Mouse (Mus musculus): Measurements from ENCODE around the gene Tbxa2r. TPM values are rescaled to one million over a fixed set of nuclear protein-coding genes. Genes with fewer than 3 reads are reported as not detected.

The Tbxa2r gene
- total and polyA plus RNA-seq, 3 experiments: 0.12 to 0.30 (median 0.13) TPM

DNA sequence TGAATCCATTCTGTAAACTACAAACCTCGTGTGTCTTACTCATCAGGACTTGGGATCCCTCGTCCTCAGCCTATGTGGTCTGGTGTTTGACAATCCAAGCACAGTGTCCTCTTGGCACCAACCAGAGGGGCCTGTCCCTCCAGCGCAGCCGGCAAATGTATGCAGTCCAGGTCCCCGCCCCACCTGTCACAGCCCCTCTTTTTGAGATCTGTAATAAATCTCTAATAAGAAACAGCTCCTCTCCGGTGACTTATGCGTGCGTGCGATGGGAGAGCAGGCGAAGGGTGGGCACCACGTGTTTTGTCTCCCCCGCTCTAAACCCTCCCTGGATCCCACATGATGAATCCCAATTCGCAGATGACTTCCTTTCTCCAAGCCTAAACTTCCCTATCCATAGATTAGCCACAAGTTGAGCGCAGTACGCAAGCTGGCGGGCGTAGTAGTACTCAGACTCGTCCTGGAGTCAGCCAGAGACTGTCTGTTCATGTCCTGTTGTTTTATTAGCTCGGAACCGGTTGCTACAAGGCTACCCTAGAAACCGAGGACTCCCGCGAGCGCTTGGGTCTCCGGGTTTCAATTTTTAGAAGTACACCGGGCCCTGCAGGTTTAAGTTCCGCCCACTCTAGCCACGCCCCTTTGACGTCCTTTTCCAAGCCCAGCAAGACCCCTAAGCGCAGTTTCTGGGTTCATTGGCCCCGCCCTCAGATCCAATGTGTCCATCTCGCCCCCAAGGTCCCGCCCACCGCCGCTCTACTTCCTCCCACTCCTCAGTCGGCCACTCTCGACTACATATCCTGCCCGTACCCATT is 8.6 kb upstream of the Tbxa2r start:
- in situ Hi-C loops (cut with MboI; ENCODE audit: low pct_ligation_motif_present, low pct_unique_long_range_greater_than_20kb, low sequenced_read_pairs): no loop called here
- peaks cover 12 to 37% of the 10 kb centered on the region in 2 experiments; a peak in 3 of 4 replicates for H3K4me1 ChIP-seq (ENCODE audit: control insufficient read depth in 1 of 2, insufficient read depth in 2 of 2)
- peak overlapping the region; percentile 70 for H3K4me2 ChIP-seq (ENCODE audit: insufficient read depth, low read depth, poor library complexity, severe bottlenecking)

GRCm38 (mm10) chr10:81320550-81321347 is 7.8 kb upstream of the Tbxa2r start, which contains the start of gene Cactin:
Gene Cactin (plus strand): TSS chr10:81321103.
- Histone ChIP-seq H3K27me3 (replicated peaks) (no peaks in the 10 kb centered on the region), H3K4me3 (replicated peaks in 1 of 3; ENCODE audit: low read depth in 2 of 3, low read length in 2 of 3, poor library complexity in 1 of 3) (peak within 1 kb of the TSS; percentile 89 to 98 (median 97)), H3K79me2 (replicated peaks; ENCODE audit: control insufficient read depth, extremely low read depth, insufficient read depth, poor library complexity, severe bottlenecking) (peaks cover 15% of the 10 kb centered on the region), H3K9ac (ENCODE audit: insufficient read depth, low read depth) (peak within 1 kb of the TSS; percentile 96), H3K36me3 (replicated peaks in 1 of 2; ENCODE audit: control insufficient read depth in 1 of 2, insufficient read depth in 1 of 2, low read length in 1 of 2) (peaks cover 61 to 74% of the 10 kb centered on the region in 2 experiments), H3K4me2 (ENCODE audit: insufficient read depth, low read depth, poor library complexity, severe bottlenecking) (peak within 1 kb of the TSS; percentile 78), H3K4me1 (ENCODE audit: control insufficient read depth in 1 of 2, insufficient read depth in 2 of 2) (peaks cover 12 to 37% of the 10 kb centered on the region in 2 experiments; a peak in 3 of 4 replicates), H3K27ac (ENCODE audit: insufficient read depth, low read depth) (peak within 1 kb of the TSS; percentile 59), H3K9me3 (replicated peaks; ENCODE audit: low read length) (no peaks in the 10 kb centered on the region)
- dilution Hi-C loops (cut with MboI; ENCODE audit: extremely low pct_ligation_motif_present, extremely low pct_unique_long_range_greater_than_20kb, low sequenced_read_pairs) (no loop called here), in situ Hi-C loops (cut with MboI; ENCODE audit: low pct_ligation_motif_present, low pct_unique_long_range_greater_than_20kb, low sequenced_read_pairs) (no loop called here)
- DNase-seq (ENCODE audit: extremely low read depth): peak; percentile 100
- TF ChIP-seq ZKSCAN1 (IDR thresholded peaks at IDR 0.05; ENCODE audit: borderline replicate concordance, low read depth, low read length) (no peak), JUND (conservative IDR thresholded peaks at IDR 0.05; ENCODE audit: low read depth, low read length) (peak; percentile 49), EP300 (IDR thresholded peaks at IDR 0.05; ENCODE audit: low read length) (no peak), RAD21 (IDR thresholded peaks at IDR 0.05; ENCODE audit: low read depth, low read length) (no peak), TBP (conservative IDR thresholded peaks at IDR 0.05; ENCODE audit: low read depth, low read length) (0 out of 2 replicates have a peak, but pooled peaks have one; percentile 11), MAZ (IDR thresholded peaks at IDR 0.05; ENCODE audit: low read depth, low read length) (peak; percentile 78), NELFE (IDR thresholded peaks at IDR 0.05; ENCODE audit: low read depth, low read length) (peak; percentile 94), SIN3A (IDR thresholded peaks at IDR 0.05; ENCODE audit: low read length) (peak; percentile 97), CTCF (conservative IDR thresholded peaks at IDR 0.05 in 1 of 2, IDR thresholded peaks at IDR 0.05 in 1 of 2; ENCODE audit: low read depth in 2 of 2, low read length in 2 of 2) (peak in 1 of 2 experiments; percentile 31; a peak in 1 of 4 replicates), NRF1 (IDR thresholded peaks at IDR 0.05; ENCODE audit: low read depth, low read length) (peak; percentile 97), UBTF (IDR thresholded peaks at IDR 0.05; ENCODE audit: low read depth, low read length) (no peak), ZMIZ1 (IDR thresholded peaks at IDR 0.05; ENCODE audit: low read depth, low read length) (peak; percentile 78; the same call in 1 of the 2 replicates), GABPA (IDR thresholded peaks at IDR 0.05; ENCODE audit: insufficient replicate concordance, low read depth, low read length) (peak; percentile 40; the same call in 1 of the 2 replicates), PAX5 (IDR thresholded peaks at IDR 0.05; ENCODE audit: low read length) (no peak), JUN (IDR thresholded peaks at IDR 0.05; ENCODE audit: insufficient read depth, low read depth, low read length) (no peak), SMC3 (IDR thresholded peaks at IDR 0.05; ENCODE audit: low read depth, low read length) (no peak; the same call in 1 of the 2 replicates), ZNF384 (IDR thresholded peaks at IDR 0.05; ENCODE audit: low read depth, low read length) (no peak), USF2 (conservative IDR thresholded peaks at IDR 0.05; ENCODE audit: low read depth, low read length) (no peak), POLR2AphosphoS2 (IDR thresholded peaks at IDR 0.05; ENCODE audit: low read depth, low read length) (peak; percentile 65; the same call in 1 of the 2 replicates), ZC3H11A (IDR thresholded peaks at IDR 0.05; ENCODE audit: low read depth, low read length) (no peak), RCOR1 (conservative IDR thresholded peaks at IDR 0.05; ENCODE audit: low read depth, low read length) (no peak), MEF2A (IDR thresholded peaks at IDR 0.05; ENCODE audit: borderline replicate concordance, low read depth, low read length) (peak; percentile 70)

More for the DNA sequence above, 8.6 kb upstream of the Tbxa2r start:
- dilution Hi-C loops (cut with MboI; ENCODE audit: extremely low pct_ligation_motif_present, extremely low pct_unique_long_range_greater_than_20kb, low sequenced_read_pairs): no loop called here
- H3K9me3 ChIP-seq (replicated peaks; ENCODE audit: low read length): no peaks in the 10 kb centered on the region
- peaks cover 61 to 74% of the 10 kb centered on the region in 2 experiments for H3K36me3 ChIP-seq (replicated peaks in 1 of 2; ENCODE audit: control insufficient read depth in 1 of 2, insufficient read depth in 1 of 2, low read length in 1 of 2)
- H3K4me3 ChIP-seq (replicated peaks in 1 of 3; ENCODE audit: low read depth in 2 of 3, low read length in 2 of 3, poor library complexity in 1 of 3): peak overlapping the region; percentile 49 to 65 (median 64)
- peak overlapping the region; percentile 59 for H3K27ac ChIP-seq (ENCODE audit: insufficient read depth, low read depth)
- peak; percentile 100 for DNase-seq (ENCODE audit: extremely low read depth)
- peaks cover 15% of the 10 kb centered on the region for H3K79me2 ChIP-seq (replicated peaks; ENCODE audit: control insufficient read depth, extremely low read depth, insufficient read depth, poor library complexity, severe bottlenecking)
- TF ChIP-seq ZMIZ1 (IDR thresholded peaks at IDR 0.05; ENCODE audit: low read depth, low read length) (peak; percentile 55), MXI1 (IDR thresholded peaks at IDR 0.05; ENCODE audit: low read depth, low read length) (peak; percentile 70), BHLHE40 (IDR thresholded peaks at IDR 0.05; ENCODE audit: low read depth, low read length) (no peak), TBP (conservative IDR thresholded peaks at IDR 0.05; ENCODE audit: low read depth, low read length) (peak; percentile 45; the same call in 1 of the 2 replicates), TCF12 (IDR thresholded peaks at IDR 0.05; ENCODE audit: low read depth, low read length) (0 out of 2 replicates have a peak, but pooled peaks have one; percentile 44), MYC (IDR thresholded peaks at IDR 0.05; ENCODE audit: low read depth, low read length) (peak; percentile 56; the same call in 1 of the 2 replicates), MAX (IDR thresholded peaks at IDR 0.05; ENCODE audit: low read length) (peak; percentile 71; the same call in 1 of the 2 replicates), CHD2 (IDR thresholded peaks at IDR 0.05; ENCODE audit: low read length) (peak; percentile 44; the same call in 1 of the 2 replicates), NELFE (IDR thresholded peaks at IDR 0.05; ENCODE audit: low read depth, low read length) (peak; percentile 38; the same call in 1 of the 2 replicates), POLR2A (IDR thresholded peaks at IDR 0.05; ENCODE audit: low read depth, low read length) (peak; percentile 66), SIN3A (IDR thresholded peaks at IDR 0.05; ENCODE audit: low read length) (0 out of 2 replicates have a peak, but pooled peaks have one; percentile 68), POLR2AphosphoS2 (IDR thresholded peaks at IDR 0.05; ENCODE audit: low read depth, low read length) (peak; percentile 12; the same call in 1 of the 2 replicates), MAZ (IDR thresholded peaks at IDR 0.05; ENCODE audit: low read depth, low read length) (no peak; the same call in 1 of the 2 replicates), ETS1 (conservative IDR thresholded peaks at IDR 0.05; ENCODE audit: low read depth, low read length) (no peak)
- H3K27me3 ChIP-seq (replicated peaks): no peaks in the 10 kb centered on the region
- peak overlapping the region; percentile 80 for H3K9ac ChIP-seq (ENCODE audit: insufficient read depth, low read depth)
